Mouse (Mus musculus): ENCODE measurements around the gene Metrn.
"Not testable (repeated sequence)": the region's sequence is repeated elsewhere in the genome, so short reads cannot be mapped to it uniquely, and the experiment has no call there.

The Metrn gene

GRCm38 (mm10) chr17:25808789-25809605, 12.1 kb upstream of the Metrn start, which contains the start of gene Fbxl16:
Gene Fbxl16 (plus strand): TSS chr17:25809085.
- DNase-seq (ENCODE audit: low spot score in 2 of 2), result peak; percentile 77 to 82

DNA sequence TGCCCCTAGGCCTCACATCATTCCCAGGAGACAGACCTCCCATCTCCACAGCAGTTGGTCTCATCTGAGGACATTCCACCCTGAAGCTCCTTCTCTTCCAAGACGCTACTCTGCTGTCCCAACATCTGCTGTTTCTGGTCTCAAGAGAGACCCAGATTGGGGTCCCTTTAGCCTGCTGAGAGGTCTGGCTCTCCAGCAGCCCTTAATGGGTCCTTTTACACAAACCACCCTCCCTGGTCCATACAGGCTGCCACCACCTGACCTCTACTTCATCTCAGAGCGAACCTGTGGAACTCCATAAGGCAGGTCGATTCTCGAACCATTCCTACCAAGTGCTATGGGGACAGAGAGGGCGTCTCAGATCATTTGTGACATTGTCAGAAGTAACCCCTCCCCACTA, 11.1 kb upstream of the Metrn start:
- DNase-seq (ENCODE audit: low spot score in 2 of 2), result no peak

DNA sequence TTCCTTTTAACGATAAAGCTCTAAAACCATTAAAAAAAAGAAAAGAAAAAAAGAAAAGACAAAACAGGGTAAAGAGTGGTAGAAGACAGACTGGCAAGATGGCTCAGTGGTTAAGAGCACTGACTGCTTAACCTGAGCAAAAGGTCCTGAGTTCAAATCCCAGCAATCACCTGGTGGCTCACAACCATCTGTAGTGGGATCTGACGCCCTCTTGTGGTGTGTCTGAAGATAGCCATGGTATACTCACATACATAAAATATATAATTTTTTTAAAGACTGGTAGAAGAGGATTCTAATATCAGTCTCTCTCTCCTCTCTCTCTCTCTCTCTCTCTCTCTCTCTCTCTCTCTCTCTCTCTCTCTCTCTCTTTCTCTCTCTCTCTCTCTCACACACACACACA, 10.5 kb upstream of the Metrn start:
- DNase-seq (ENCODE audit: low spot score in 2 of 2), result not testable (repeated sequence)

DNA sequence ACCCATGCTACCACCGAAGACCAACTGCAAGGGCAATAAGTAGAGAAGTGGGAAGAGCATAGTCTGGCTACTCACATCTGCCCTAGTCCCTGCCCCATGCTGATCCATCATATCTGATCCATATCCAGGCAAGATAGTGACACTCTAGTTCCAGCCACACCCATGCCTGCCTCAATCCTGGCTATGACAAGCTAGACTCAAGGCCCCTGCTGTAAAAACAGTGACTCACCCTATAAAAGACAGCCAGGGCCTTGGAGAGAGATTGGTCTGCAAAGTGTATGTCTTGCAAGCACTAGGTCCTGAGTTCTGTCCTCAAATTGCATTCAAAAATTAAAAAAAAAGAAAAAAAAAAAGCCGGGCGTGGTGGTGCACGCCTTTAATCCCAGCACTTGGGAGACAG, 9.6 kb upstream of the Metrn start:
- no peak for DNase-seq (ENCODE audit: low spot score in 2 of 2)

- peak; percentile 62 to 63 for DNase-seq (ENCODE audit: low spot score in 2 of 2)
Measured at GRCm38 (mm10) chr17:25802825-25803517, 6.0 kb upstream of the Metrn start.

DNA sequence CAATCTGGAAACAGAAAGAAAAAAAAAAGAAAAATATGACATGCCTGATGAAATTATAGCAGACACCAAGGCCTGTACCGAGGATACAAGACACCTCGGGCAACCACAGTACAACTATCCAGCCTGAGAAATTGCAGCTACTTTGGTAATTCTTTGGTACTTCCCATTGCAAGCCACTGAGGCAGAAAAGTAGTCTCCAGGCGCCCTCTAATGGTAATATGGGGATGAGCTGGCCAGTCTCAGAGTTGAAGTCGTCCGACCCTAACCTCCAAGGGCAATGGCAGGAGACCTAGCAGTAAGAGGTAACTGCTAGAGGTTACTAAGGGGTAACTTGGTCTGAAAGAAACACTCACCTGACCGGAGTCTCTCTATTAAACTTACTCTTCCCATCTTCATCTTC, 4.1 kb upstream of the Metrn start:
- DNase-seq (ENCODE audit: low spot score in 2 of 2), result peak in 1 of 2 experiments; percentile 62

DNA sequence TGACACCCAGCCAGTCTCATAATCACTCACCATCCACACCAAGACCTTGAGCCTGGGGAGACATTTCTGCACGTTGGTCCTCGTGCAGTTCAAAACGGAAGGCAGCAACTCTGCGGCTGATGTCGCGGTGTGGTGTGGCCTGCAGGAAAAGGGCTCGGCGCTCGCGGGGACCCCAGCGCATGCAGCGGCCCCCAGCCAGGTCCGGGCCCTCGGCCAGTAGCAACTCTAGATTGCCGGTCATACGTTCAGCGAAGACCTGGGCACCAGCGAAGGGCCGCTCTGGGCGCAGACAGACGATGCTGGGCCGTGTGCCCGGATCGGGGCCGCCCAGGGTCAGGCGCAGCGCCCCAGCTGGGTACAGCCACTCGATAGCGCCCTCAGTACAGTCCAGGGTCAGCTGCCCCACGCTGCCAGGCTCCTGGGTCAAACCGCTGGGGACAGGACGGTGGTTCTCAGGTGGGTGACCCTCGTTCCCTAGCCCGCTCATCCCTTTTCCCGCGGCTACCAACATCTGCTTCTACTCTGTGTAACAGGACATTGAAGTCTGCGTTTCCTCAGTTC, 645 bp downstream of the Metrn start:
- DNase-seq (ENCODE audit: low spot score in 2 of 2), result no peak

GRCm38 (mm10) chr17:25795609-25796092, 1.3 kb downstream of the Metrn start, which contains the start of gene AC134908.4:
Gene AC134908.4 (minus strand): TSS chr17:25795659.
- no peak for DNase-seq (ENCODE audit: low spot score in 2 of 2)

DNA sequence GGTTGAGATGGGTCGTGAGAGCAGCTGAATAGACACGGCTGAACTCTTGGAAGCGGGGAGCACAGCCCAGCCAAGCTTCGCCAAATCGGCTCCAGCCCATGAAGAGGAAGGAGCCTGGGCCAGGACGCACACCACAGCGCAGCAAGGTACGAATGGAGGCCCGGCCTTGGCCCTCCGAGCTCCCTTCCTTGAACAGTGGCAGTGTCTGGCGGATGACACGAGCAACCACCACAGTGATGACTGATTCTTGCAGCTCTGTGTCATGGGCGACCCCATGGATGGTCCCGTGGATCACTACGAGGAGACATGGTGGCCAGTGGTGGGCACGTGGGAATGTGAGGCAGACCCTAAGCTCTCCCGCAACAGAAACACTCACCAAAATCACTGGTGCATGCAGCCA, 1.9 kb downstream of the Metrn start:
- DNase-seq (ENCODE audit: low spot score in 2 of 2), result no peak

DNA sequence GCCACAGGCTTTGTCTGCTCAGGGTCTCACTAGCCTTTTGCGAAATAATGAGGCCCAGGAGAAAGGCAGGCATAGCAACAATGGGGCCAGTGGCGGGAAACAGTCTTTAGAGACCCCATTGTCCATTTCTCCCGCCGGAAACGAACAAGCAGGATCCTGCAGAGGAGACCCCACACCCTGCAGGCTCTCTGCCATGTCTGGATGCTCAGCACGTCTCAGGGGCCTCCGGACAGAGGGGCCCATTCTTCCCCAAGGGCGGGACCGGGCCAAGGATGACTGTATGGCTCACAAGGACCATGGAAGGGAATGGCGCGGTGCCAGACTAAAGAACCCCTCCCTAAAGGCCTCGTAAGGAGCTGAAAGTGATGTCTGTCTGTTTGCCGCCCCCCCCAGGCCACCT, 2.7 kb downstream of the Metrn start:
- no peak for DNase-seq (ENCODE audit: low spot score in 2 of 2)

DNA sequence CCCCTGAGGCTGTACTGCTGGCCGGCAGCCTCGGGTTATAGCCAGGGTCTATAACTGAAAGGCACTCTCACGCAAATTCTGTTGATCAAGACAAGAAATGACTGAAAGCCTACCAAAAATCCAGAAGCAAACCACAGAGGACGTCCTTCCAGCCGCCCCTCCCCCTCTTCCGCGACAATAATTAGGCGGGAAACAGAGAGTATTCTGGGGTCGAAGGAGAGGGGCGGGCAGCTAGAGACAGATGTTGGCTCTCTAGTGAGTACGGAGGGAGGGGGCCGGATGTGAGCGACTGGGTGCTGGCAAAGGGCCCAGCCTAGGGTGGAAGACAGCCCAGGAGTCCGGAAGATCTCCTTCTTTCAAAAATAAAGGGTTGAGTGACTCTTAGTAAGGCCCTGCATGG, 4.3 kb downstream of the Metrn start, which contains the start of gene Fam173a:
Gene Fam173a (minus strand): TSS at position 287 of the 400 bp plus-strand sequence.
- DNase-seq (ENCODE audit: low spot score in 2 of 2), result peak in 1 of 2 experiments; percentile 63

- peak; percentile 78 to 80 for DNase-seq (ENCODE audit: low spot score in 2 of 2)
Measured at GRCm38 (mm10) chr17:25791843-25792527, 5.0 kb downstream of the Metrn start.

DNA sequence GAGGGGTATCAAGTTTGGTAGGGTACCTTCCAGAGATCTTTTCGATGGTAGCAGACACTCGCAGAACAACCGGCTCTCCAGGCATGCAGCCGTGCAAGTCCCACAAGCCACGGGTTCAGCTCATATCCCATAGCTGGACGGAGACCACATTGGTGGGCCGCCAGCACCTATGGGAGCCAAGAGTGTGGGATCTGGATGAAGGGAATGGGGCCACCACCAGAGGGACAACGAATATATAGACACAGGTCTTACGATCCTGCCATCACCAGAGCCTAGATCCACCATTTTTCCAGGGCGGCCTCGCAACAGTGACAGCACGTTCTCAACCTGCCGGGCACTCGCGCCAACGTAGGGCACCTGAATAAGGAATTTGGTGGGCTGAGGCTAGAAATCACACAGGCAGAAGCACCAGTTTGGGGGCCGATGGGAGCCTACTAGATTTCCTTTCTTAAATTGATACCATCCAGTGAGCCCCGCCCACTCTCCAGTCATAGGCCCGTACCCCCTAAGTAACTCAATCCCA, 5.6 kb downstream of the Metrn start:
- DNase-seq (ENCODE audit: low spot score in 2 of 2), result no peak

GRCm38 (mm10) chr17:25786781-25787504, 10.0 kb downstream of the Metrn start:
- no peak for DNase-seq (ENCODE audit: low spot score in 2 of 2)

- no peak for DNase-seq (ENCODE audit: low spot score in 2 of 2)
Measured at GRCm38 (mm10) chr17:25786280-25786679, 10.7 kb downstream of the Metrn start, which contains the start of gene Ccdc78. Gene Ccdc78 (plus strand): TSS chr17:25786580.

DNA sequence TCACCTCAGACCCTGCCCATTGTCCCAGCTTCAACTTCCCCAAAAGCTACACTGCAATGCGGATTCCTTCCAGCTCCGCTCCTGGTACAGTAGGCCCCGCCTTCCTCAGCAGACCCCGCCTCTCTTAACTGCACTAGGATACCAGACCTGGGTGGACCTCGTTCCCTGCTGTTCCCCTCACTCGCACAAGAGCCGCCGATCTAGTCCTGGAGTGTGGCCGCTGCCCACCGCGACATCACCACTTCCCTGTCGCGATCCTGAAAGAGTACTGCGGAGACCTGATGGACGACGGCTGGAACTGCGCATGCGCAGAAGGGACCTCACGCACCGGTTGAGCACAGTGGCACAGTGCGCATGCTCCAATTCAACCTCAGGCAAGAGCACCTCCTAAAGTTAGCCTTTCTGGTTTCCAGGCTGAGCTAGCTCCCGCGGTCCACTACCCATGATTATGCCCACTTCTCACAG, 11.6 kb downstream of the Metrn start, which contains the start of gene Haghl:
Gene Haghl (minus strand): TSS at position 393 of the 465 bp plus-strand sequence.
- DNase-seq (ENCODE audit: low spot score in 2 of 2), result peak; percentile 93 to 98

DNA sequence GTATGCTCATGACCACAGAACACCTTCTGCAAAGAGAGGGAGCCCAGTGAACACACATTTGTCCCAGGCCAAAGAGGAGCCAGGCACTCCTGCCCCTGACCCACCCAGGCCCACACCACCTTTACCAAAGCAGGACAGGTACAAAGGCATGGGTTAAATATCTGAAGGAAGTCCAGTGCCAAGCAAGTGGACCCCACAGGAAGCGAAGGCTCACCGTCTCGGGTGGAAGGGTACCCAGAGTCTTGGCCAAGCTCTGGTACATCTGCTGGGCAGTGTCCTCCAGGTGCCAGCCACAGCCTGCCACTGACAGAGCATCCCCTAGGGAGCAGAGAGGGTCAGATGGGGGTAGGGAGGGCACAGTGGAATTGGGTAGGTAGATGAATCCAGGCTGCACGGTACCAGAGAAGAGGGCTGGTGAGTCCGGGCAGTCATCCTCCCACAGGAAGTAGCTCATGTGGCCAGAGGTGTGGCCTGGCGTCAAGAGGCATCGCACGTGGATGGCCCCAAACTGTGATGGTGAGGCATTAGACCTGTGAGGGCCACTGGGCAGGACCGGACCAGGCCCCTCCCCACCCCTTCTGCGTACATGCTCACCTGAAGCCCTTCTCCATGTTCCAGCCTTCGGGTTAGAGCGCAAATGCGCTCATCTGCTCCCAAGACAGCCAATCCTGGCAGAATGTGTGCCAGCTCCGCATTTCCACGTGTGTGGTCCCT, 12.9 kb downstream of the Metrn start:
- no peak for DNase-seq (ENCODE audit: low spot score in 2 of 2)

DNA sequence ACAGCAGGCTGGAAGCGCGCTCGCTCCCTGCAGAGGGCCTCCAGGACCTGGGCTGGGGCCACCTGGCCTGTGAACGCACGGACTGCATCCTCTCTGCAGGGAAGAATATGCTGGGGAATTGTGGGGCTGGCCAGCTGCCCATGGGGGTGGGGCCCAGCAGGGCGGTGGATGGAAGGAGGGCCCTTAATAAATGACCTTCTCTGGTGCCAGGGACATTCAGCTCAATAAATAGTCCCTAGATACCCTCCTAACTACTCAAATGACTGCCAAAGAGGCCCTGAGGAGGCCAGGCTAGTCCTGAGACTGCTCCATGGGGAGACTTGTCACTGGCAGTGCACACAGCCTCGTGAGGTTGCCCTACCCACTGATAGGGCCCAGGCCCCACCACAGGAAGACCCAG, 13.8 kb downstream of the Metrn start:
- DNase-seq (ENCODE audit: low spot score in 2 of 2), result no peak

- no peak for DNase-seq (ENCODE audit: low spot score in 2 of 2)
Measured at GRCm38 (mm10) chr17:25781339-25781738, 15.6 kb downstream of the Metrn start.

- DNase-seq (ENCODE audit: low spot score in 2 of 2), result no peak
Measured at GRCm38 (mm10) chr17:25777948-25778347, 19.0 kb downstream of the Metrn start.

All from frontal cortex, postnatal 25 days (tissue).